Mouse (Mus musculus): ENCODE measurements at regions not wholly inside any gene's neighbourhood (a gene's known extent, or its start where the extent isn't known, plus 50 kb on each side); places are given as distances from the start of the nearest gene placed in this dataset.

DNA sequence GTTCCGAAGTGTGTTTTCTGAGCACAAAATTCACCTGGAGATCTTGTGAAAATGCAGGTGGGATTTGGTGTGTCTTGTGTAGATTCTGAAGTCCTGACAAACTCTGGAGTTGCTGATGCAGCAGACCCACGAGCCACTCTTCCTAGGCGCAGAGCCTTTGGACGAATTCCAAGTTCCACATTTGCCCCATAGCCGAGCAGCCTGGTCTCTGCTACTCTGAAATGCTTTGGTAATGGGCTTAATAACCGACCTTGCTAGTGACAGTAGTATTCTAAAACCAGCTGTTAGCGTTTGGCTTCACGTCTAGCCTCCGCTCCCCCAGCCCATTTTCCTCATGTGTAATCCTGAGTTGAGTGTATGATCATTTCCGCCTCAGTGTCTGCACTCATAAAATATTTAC is 139.5 kb downstream of the Usp46 start:
- WGBS = 69% methylated on average over 10 of the region's 10 CpGs
- ATAC-seq (ENCODE audit: low FRiP score) (no peak), DNase-seq (ENCODE audit: low spot score) (no peak)
- Histone ChIP-seq H3K27ac (ENCODE audit: low read depth, low read length) (no peak overlapping the region), H3K4me1 (ENCODE audit: insufficient read depth, low read length) (no peaks in the 10 kb centered on the region), H3K4me3 (ENCODE audit: low read depth, low read length) (no peak overlapping the region), H3K36me3 (ENCODE audit: insufficient read depth, low read length) (no peaks in the 10 kb centered on the region), H3K4me2 (ENCODE audit: low read depth, low read length, poor library complexity, severe bottlenecking) (no peak overlapping the region), H3K27me3 (ENCODE audit: insufficient read depth, low read length) (no peaks in the 10 kb centered on the region), H3K9ac (replicated peaks; ENCODE audit: low read length, poor library complexity, severe bottlenecking) (no peak overlapping the region), H3K9me3 (ENCODE audit: low read length) (no peaks in the 10 kb centered on the region)
- TF ChIP-seq CTCF (IDR thresholded peaks at IDR 0.05) = no peak

DNA sequence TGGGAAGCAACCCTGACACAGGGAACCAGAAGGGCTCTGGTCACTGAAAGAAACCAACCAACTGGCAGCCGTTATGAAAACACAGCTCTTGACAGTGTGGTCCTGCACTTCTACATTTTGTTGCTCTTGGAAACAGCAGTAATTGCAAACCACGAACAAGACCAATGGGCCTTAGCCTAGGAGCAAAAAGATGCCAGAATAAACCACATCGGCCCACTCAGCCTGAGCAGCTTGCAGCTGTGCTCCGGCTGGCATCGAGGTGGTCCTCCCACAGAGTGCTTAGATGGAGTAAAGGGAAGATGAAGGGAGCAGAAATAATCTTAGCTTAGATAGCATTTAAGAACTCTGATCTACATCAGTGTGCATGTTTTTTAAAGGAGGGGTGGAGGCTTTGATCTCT is 138.0 kb downstream of the Usp46 start:
- no peak overlapping the region for H3K9ac ChIP-seq (replicated peaks; ENCODE audit: low read length, poor library complexity, severe bottlenecking)
- H3K4me1 ChIP-seq (ENCODE audit: insufficient read depth, low read length) = no peaks in the 10 kb centered on the region

DNA sequence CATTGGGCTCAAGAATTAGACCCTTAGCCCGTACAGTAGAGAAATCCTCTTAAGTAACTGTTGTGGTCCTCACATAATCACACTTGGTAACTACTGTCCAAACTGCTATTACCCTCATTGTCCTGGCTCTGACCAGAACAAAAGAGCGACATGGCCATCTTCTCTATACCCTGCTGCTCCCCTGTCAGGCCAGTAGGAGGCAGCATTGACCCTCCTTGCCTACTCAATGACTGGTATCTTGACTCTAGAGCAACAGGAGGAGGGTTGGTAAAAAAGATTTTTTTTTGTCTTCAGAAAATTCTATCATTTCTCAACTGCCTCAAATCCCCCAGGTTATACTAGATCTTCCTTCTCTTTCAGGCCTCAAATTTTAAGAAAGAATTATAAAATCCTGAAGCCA is 130.4 kb downstream of the Usp46 start:
- DNase-seq (ENCODE audit: low spot score) = peak; percentile 24
- WGBS = 57% methylated on average over 2 of the region's 2 CpGs
- Histone ChIP-seq H3K27ac (ENCODE audit: low read depth, low read length) (no peak overlapping the region), H3K27me3 (ENCODE audit: insufficient read depth, low read length) (no peaks in the 10 kb centered on the region), H3K9me3 (ENCODE audit: low read length) (no peaks in the 10 kb centered on the region), H3K36me3 (ENCODE audit: insufficient read depth, low read length) (no peaks in the 10 kb centered on the region), H3K4me3 (ENCODE audit: low read depth, low read length) (no peak overlapping the region), H3K4me2 (ENCODE audit: low read depth, low read length, poor library complexity, severe bottlenecking) (no peak overlapping the region), H3K4me1 (ENCODE audit: insufficient read depth, low read length) (no peaks in the 10 kb centered on the region), H3K9ac (replicated peaks; ENCODE audit: low read length, poor library complexity, severe bottlenecking) (no peak overlapping the region)
- ATAC-seq (ENCODE audit: low FRiP score) = no peak
- TF ChIP-seq CTCF (IDR thresholded peaks at IDR 0.05) = peak; percentile 68

More for the DNA sequence above, 138.0 kb downstream of the Usp46 start:
- DNase-seq (ENCODE audit: low spot score) (no peak), ATAC-seq (ENCODE audit: low FRiP score) (no peak)
- H3K36me3 ChIP-seq (ENCODE audit: insufficient read depth, low read length) = no peaks in the 10 kb centered on the region
- no peaks in the 10 kb centered on the region for H3K9me3 ChIP-seq (ENCODE audit: low read length)
- 75% methylated on average over 5 of the region's 5 CpGs for WGBS
- no peak overlapping the region for H3K27ac ChIP-seq (ENCODE audit: low read depth, low read length)
- no peaks in the 10 kb centered on the region for H3K27me3 ChIP-seq (ENCODE audit: insufficient read depth, low read length)
- H3K4me3 ChIP-seq (ENCODE audit: low read depth, low read length) = no peak overlapping the region
- H3K4me2 ChIP-seq (ENCODE audit: low read depth, low read length, poor library complexity, severe bottlenecking) = no peak overlapping the region
- no peak for TF ChIP-seq CTCF (IDR thresholded peaks at IDR 0.05)

DNA sequence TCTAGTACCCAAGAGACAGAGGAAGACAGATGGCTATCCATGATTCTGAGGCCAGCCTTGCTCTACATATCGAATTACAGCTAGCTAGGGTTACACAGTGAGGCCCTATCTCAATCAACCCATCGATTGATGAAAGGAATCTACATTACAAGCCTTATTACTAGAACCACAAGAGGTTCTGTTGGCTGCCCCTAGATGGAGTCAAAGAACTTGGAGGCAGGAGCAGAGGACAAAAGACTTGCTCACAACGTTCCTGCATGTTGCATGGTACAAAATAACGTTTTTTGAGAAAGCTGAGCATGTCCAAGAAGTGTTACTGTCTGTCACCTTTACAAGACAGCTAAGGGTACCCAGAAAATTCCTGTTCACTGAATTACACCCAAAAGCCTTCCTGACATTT is 129.8 kb downstream of the Usp46 start:
- WGBS = 54% methylated on average over 4 of the region's 4 CpGs
- no peak for ATAC-seq (ENCODE audit: low FRiP score)
- Histone ChIP-seq H3K4me1 (ENCODE audit: insufficient read depth, low read length) (no peaks in the 10 kb centered on the region), H3K9me3 (ENCODE audit: low read length) (no peaks in the 10 kb centered on the region), H3K27me3 (ENCODE audit: insufficient read depth, low read length) (no peaks in the 10 kb centered on the region), H3K9ac (replicated peaks; ENCODE audit: low read length, poor library complexity, severe bottlenecking) (no peak overlapping the region), H3K4me3 (ENCODE audit: low read depth, low read length) (no peak overlapping the region), H3K4me2 (ENCODE audit: low read depth, low read length, poor library complexity, severe bottlenecking) (no peak overlapping the region), H3K36me3 (ENCODE audit: insufficient read depth, low read length) (no peaks in the 10 kb centered on the region), H3K27ac (ENCODE audit: low read depth, low read length) (no peak overlapping the region)
- peak; percentile 53 for TF ChIP-seq CTCF (IDR thresholded peaks at IDR 0.05)
- DNase-seq (ENCODE audit: low spot score) = peak; percentile 10

DNA sequence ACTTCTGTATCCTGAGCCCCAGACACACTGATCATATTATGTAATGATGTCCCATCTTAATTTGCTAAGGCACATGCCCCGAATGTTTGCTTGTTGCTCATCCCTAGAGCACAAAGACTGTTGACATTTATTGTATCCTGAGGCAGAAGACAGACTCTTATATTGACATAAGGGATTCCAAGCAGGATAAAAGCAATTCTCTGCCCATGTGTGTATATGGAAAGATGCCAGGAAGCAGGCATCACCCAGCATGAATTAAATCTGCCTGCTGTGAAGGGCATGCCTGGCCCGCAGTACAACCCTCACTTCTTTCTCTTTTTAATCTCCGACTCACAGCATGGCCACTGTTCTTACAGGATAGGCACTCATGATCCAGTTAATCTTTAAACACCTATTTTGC is 125.3 kb downstream of the Usp46 start:
- 17% methylated on average over 3 of the region's 3 CpGs for WGBS
- H3K4me2 ChIP-seq (ENCODE audit: low read depth, low read length, poor library complexity, severe bottlenecking) = no peak overlapping the region
- no peaks in the 10 kb centered on the region for H3K4me1 ChIP-seq (ENCODE audit: insufficient read depth, low read length)
- H3K27me3 ChIP-seq (ENCODE audit: insufficient read depth, low read length) = no peaks in the 10 kb centered on the region
- H3K4me3 ChIP-seq (ENCODE audit: low read depth, low read length) = no peak overlapping the region
- no peaks in the 10 kb centered on the region for H3K36me3 ChIP-seq (ENCODE audit: insufficient read depth, low read length)
- ATAC-seq (ENCODE audit: low FRiP score) = no peak
- DNase-seq (ENCODE audit: low spot score) = peak; percentile 56
- no peaks in the 10 kb centered on the region for H3K9me3 ChIP-seq (ENCODE audit: low read length)
- H3K27ac ChIP-seq (ENCODE audit: low read depth, low read length) = no peak overlapping the region
- no peak overlapping the region for H3K9ac ChIP-seq (replicated peaks; ENCODE audit: low read length, poor library complexity, severe bottlenecking)
- no peak for TF ChIP-seq CTCF (IDR thresholded peaks at IDR 0.05)

DNA sequence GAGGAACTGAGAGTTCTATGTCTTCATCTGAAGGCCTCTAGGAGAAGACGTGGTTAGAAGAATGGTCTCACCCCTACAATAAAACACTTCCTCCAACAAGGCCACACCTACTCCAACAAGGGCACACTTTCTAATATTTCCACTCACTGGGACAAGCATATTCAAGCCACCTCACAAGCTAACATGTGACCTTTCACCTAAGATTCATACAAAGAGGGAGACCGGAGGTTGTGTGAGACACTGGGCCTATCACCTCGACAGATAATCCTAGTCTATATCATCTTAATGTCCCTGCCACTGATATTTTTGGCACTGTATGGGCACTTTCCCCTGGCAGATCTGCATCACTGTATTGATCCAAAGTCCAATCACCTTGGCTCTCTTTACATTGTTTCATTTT is 122.6 kb downstream of the Usp46 start:
- no peak overlapping the region for H3K4me3 ChIP-seq (ENCODE audit: low read depth, low read length)
- no peak overlapping the region for H3K27ac ChIP-seq (ENCODE audit: low read depth, low read length)
- H3K9ac ChIP-seq (replicated peaks; ENCODE audit: low read length, poor library complexity, severe bottlenecking) = no peak overlapping the region
- no peak for TF ChIP-seq CTCF (IDR thresholded peaks at IDR 0.05)
- no peak for ATAC-seq (ENCODE audit: low FRiP score)
- H3K4me2 ChIP-seq (ENCODE audit: low read depth, low read length, poor library complexity, severe bottlenecking) = no peak overlapping the region
- H3K9me3 ChIP-seq (ENCODE audit: low read length) = no peaks in the 10 kb centered on the region
- H3K4me1 ChIP-seq (ENCODE audit: insufficient read depth, low read length) = no peaks in the 10 kb centered on the region
- no peaks in the 10 kb centered on the region for H3K27me3 ChIP-seq (ENCODE audit: insufficient read depth, low read length)
- no peak for DNase-seq (ENCODE audit: low spot score)
- no peaks in the 10 kb centered on the region for H3K36me3 ChIP-seq (ENCODE audit: insufficient read depth, low read length)
- 89% methylated on average over 3 of the region's 3 CpGs for WGBS
